Mouse (Mus musculus) liver, embryonic 14.5 days (tissue): ENCODE data around the gene Snx27. TPM values are rescaled to one million over a fixed set of nuclear protein-coding genes. Genes with fewer than 3 reads are reported as not detected.

Source experiments
- ATAC-seq: fragments of 200-750 bp; cut with Nextera tagmentation; 2 replicates; pipeline ENCODE4 v1.8.0; 2017; ENCODE audit warnings: moderate number of reproducible peaks, mild to moderate bottlenecking, moderate library complexity; ENCODE audit not compliant: insufficient read depth
- DNase-seq, 3 experiments: peaks; one replicate each; pipeline ENCODE4 v3.0.0-alpha.2; 2012 to 2013; ENCODE audit warnings: low read depth in 3 of 3, low spot score in 3 of 3
- H3K27ac ChIP-seq: fragments of 300-500 bp; sonication (generic); 2 replicates; pipeline ENCODE4 v1.5.1; 2014; ENCODE audit warnings: moderate library complexity, mild to moderate bottlenecking, control low read depth, inconsistent platforms
- H3K27me3 ChIP-seq: fragments of 300-500 bp; sonication (generic); 2 replicates; pipeline ENCODE4 v1.6.1; 2014; ENCODE audit warnings: mild to moderate bottlenecking, low read length, moderate library complexity; ENCODE audit not compliant: control insufficient read depth, insufficient read depth
- H3K36me3 ChIP-seq: fragments of 300-500 bp; sonication (generic); replicated peaks from 2 replicates; pipeline ENCODE4 v1.6.1; 2014; ENCODE audit warnings: low read depth; ENCODE audit not compliant: control insufficient read depth, insufficient read depth
- H3K4me1 ChIP-seq, 2 experiments: fragments of 200-500 bp in 1 of 2; fragments of 300-500 bp in 1 of 2; sonication (generic) in 1 of 2; replicated peaks; 2 replicates each; pipeline ENCODE4 v1.6.1; 2012 to 2014; ENCODE audit warnings: antibody characterized with exemption in 1 of 2, inconsistent platforms in 1 of 2, low read length in 1 of 2; ENCODE audit not compliant: control insufficient read depth in 2 of 2, insufficient read depth in 2 of 2
- H3K4me2 ChIP-seq: fragments of 300-500 bp; sonication (generic); 2 replicates; pipeline ENCODE4 v1.6.1; 2014; ENCODE audit warnings: low read depth, mild to moderate bottlenecking, control low read depth, moderate library complexity
- H3K4me3 ChIP-seq, 2 experiments: fragments of 200-500 bp in 1 of 2; fragments of 300-500 bp in 1 of 2; sonication (generic) in 1 of 2; 2 replicates each; pipeline ENCODE4 v1.5.1; 2012 to 2014; ENCODE audit warnings: low read depth in 2 of 2, low read length in 2 of 2, mild to moderate bottlenecking in 2 of 2, control low read depth in 1 of 2, inconsistent platforms in 1 of 2, moderate library complexity in 1 of 2; ENCODE audit not compliant: insufficient read depth in 1 of 2
- H3K9ac ChIP-seq: fragments of 300-500 bp; sonication (generic); replicated peaks from 2 replicates; pipeline ENCODE4 v1.6.1; 2014; ENCODE audit warnings: mild to moderate bottlenecking, control low read depth, moderate library complexity
- H3K9me3 ChIP-seq: fragments of 300-500 bp; sonication (generic); 2 replicates; pipeline ENCODE4 v1.6.1; 2016; ENCODE audit warnings: low read length, mixed read lengths; ENCODE audit not compliant: control insufficient read depth
- CTCF ChIP-seq: IDR thresholded peaks from 2 replicates; pipeline ENCODE4 v1.5.1; 2016; ENCODE audit warnings: antibody characterized with exemption, low read depth, control low read depth
- EP300 ChIP-seq: IDR thresholded peaks from 2 replicates; pipeline ENCODE4 v1.6.1; 2016; ENCODE audit warnings: antibody characterized with exemption, low read depth
- WGBS: fragments of 180-500 bp; shearing (Covaris S2); extraction: QIAGEN DNeasy Blood & Tissue Kit; methylation state at CpG from one replicate; pipeline ENCODE4 v1.1.7; 2014; ENCODE audit not compliant: insufficient replicate concordance; 5-methylcytosine and 5-hydroxymethylcytosine counted together
- polyA plus RNA-seq, 2 experiments: library from polyadenylated mRNA; depleted of rRNA in 1 of 2; stranded (reverse) in 1 of 2; unstranded in 1 of 2; fragments of >200 nt; fragmentation: Nextera tagmentation in 1 of 2; extraction: Ambion mirVana in 1 of 2; gene quantifications; 2 replicates each; pipeline versions ENCODE4 v1.2.1 to v1.2.3; 2012 to 2014

Snx27 gene
- polyA plus RNA-seq, 2 experiments = 5.6 to 9.7 TPM

GRCm38 (mm10) chr3:94480291-94480884 lies 102.1 kb downstream of the Snx27 start, which contains the start of gene Riiad1:
Riiad1 (minus strand) TSS chr3:94480341.
- TF ChIP-seq EP300 (no peak), CTCF (no peak)
- H3K4me2 ChIP-seq = no peak within 1 kb of the TSS
- ATAC-seq = no peak
- peaks cover 24% of the 10 kb centered on the region for H3K27me3 ChIP-seq
- no peak within 1 kb of the TSS for H3K27ac ChIP-seq
- H3K4me3 ChIP-seq = no peak within 1 kb of the TSS
- H3K36me3 ChIP-seq = no peaks in the 10 kb centered on the region
- 12% methylated on average over 16 of the region's 16 CpGs for WGBS
- no peak within 1 kb of the TSS for H3K9ac ChIP-seq
- H3K9me3 ChIP-seq = no peaks in the 10 kb centered on the region
- peaks cover 0 to 4% of the 10 kb centered on the region in 2 experiments; a peak in 2 of 4 replicates for H3K4me1 ChIP-seq
- DNase-seq = no peak

GRCm38 (mm10) chr3:94479564-94479963 lies 103.0 kb downstream of the Snx27 start:
- Histone ChIP-seq H3K9me3 (no peaks in the 10 kb centered on the region), H3K9ac (no peak overlapping the region), H3K27me3 (peaks cover 24% of the 10 kb centered on the region), H3K27ac (no peak overlapping the region), H3K4me2 (no peak overlapping the region), H3K4me1 (peaks cover 0 to 4% of the 10 kb centered on the region in 2 experiments; a peak in 2 of 4 replicates), H3K36me3 (no peaks in the 10 kb centered on the region), H3K4me3 (no peak overlapping the region)
- TF ChIP-seq EP300 = no peak
- no peak for TF ChIP-seq CTCF
- WGBS = 4% methylated on average over 11 of the region's 11 CpGs
- ATAC-seq (no peak), DNase-seq (no peak)

GRCm38 (mm10) chr3:94478591-94479169 lies 103.8 kb downstream of the Snx27 start:
- Histone ChIP-seq H3K27ac (no peak overlapping the region), H3K9me3 (no peaks in the 10 kb centered on the region), H3K4me2 (no peak overlapping the region), H3K36me3 (no peaks in the 10 kb centered on the region), H3K9ac (no peak overlapping the region), H3K4me3 (no peak overlapping the region), H3K4me1 (peaks cover 0 to 4% of the 10 kb centered on the region in 2 experiments; a peak in 2 of 4 replicates), H3K27me3 (peaks cover 24% of the 10 kb centered on the region)
- DNase-seq = no peak
- TF ChIP-seq CTCF (no peak), EP300 (no peak)
- 14% methylated on average over 9 of the region's 9 CpGs for WGBS
- ATAC-seq = no peak

- ATAC-seq (peak; percentile 79), DNase-seq (peak; percentile 41 to 44 (median 44))
- no peaks in the 10 kb centered on the region for H3K36me3 ChIP-seq
- H3K27me3 ChIP-seq = peaks cover 24% of the 10 kb centered on the region
- H3K9ac ChIP-seq = no peak within 1 kb of the TSS
- peaks cover 0 to 4% of the 10 kb centered on the region in 2 experiments; a peak in 2 of 4 replicates for H3K4me1 ChIP-seq
- H3K4me2 ChIP-seq = peak within 1 kb of the TSS; percentile 2; the same call in 1 of the 2 replicates
- no peak within 1 kb of the TSS for H3K27ac ChIP-seq
- whole genome bisulfite sequencing = 1% methylated on average over 14 of the region's 14 CpGs
- H3K4me3 ChIP-seq = no peak within 1 kb of the TSS
- TF ChIP-seq EP300 (peak; percentile 57), CTCF (no peak)
- no peaks in the 10 kb centered on the region for H3K9me3 ChIP-seq
Measured at GRCm38 (mm10) chr3:94477981-94478422, 104.5 kb downstream of the Snx27 start, which contains the start of gene Celf3. Celf3 (plus strand) TSS chr3:94478295.

- H3K36me3 ChIP-seq = no peaks in the 10 kb centered on the region
- H3K9ac ChIP-seq = no peak overlapping the region
- 65% methylated on average over 4 of the region's 4 CpGs for WGBS
- H3K9me3 ChIP-seq = no peaks in the 10 kb centered on the region
- H3K4me3 ChIP-seq = no peak overlapping the region
- H3K27ac ChIP-seq = no peak overlapping the region
- DNase-seq (no peak), ATAC-seq (no peak)
- peaks cover 0 to 4% of the 10 kb centered on the region in 2 experiments; a peak in 2 of 4 replicates for H3K4me1 ChIP-seq
- TF ChIP-seq CTCF (no peak), EP300 (no peak)
- H3K4me2 ChIP-seq = no peak overlapping the region
- H3K27me3 ChIP-seq = peaks cover 24% of the 10 kb centered on the region
Measured at GRCm38 (mm10) chr3:94477444-94477843, 105.1 kb downstream of the Snx27 start.
